Mouse (Mus musculus): ENCODE measurements around the gene Ano6.

GRCm38 (mm10) chr15:95949336-95949735 lies 158.7 kb downstream of the Ano6 start:
- TF ChIP-seq CTCF (IDR thresholded peaks at IDR 0.05; ENCODE audit: borderline replicate concordance, insufficient read depth, low read depth, low read length) (no peak), POLR2A (IDR thresholded peaks at IDR 0.05; ENCODE audit: borderline replicate concordance, insufficient read depth, low read length) (no peak)

Data from cerebellum, adult 2 months (tissue).